ENCODE assay signal across 15 mouse cellular contexts in genomic region chr12:113214972-113215666, GRCm38 (mm10). TPM values are rescaled to one million over a fixed set of nuclear protein-coding genes. Genes with fewer than 3 reads are reported as not detected.
"Had no signal": no experiment of that assay in that cellular context is flagged by ENCODE, and none has a peak within 500 bp of the region (broad histone marks: within the 10 kb centered on the region; RNA-seq: fewer than 3 reads in every experiment).

No protein-coding gene starts in this region.

- H3K36me3 ChIP-seq: heart, embryonic 10.5 days; heart, embryonic 12.5 days; hindbrain, embryonic 12.5 days; intestine, embryonic 15.5 days; limb, embryonic 10.5 days; limb, embryonic 12.5 days; liver, embryonic 13.5 days had no signal

- H3K4me2 ChIP-seq: heart, embryonic 12.5 days; hindbrain, embryonic 12.5 days; hindbrain, embryonic 14.5 days; intestine, embryonic 15.5 days; limb, embryonic 12.5 days; liver, embryonic 11.5 days; liver, embryonic 13.5 days had no signal

- ATAC-seq: inflammation-experienced regulatory T-cells, adult 6 months had no signal

- H3K9ac ChIP-seq: heart, embryonic 12.5 days; hindbrain, embryonic 12.5 days; hindbrain, embryonic 14.5 days; intestine, embryonic 15.5 days; limb, embryonic 12.5 days; liver, embryonic 13.5 days had no signal

- H3K27ac ChIP-seq: heart, embryonic 10.5 days; hindbrain, embryonic 12.5 days; hindbrain, embryonic 14.5 days; intestine, embryonic 15.5 days; left cerebral cortex, adult 2 months; limb, embryonic 10.5 days; limb, embryonic 12.5 days; liver, embryonic 13.5 days had no signal

- H3K27me3 ChIP-seq: hindbrain, embryonic 12.5 days; intestine, embryonic 15.5 days; limb, embryonic 12.5 days; liver, embryonic 13.5 days had no signal

- H3K9me3 ChIP-seq: heart, embryonic 10.5 days; heart, embryonic 12.5 days; hindbrain, embryonic 12.5 days; intestine, embryonic 15.5 days; limb, embryonic 10.5 days; limb, embryonic 12.5 days; liver, embryonic 13.5 days had no signal

- H3K4me3 ChIP-seq: heart, embryonic 10.5 days; heart, embryonic 12.5 days; hindbrain, embryonic 12.5 days; intestine, embryonic 15.5 days; left cerebral cortex, adult 2 months; limb, embryonic 10.5 days; limb, embryonic 12.5 days; liver, embryonic 13.5 days had no signal

- H3K4me1 ChIP-seq: heart, embryonic 10.5 days; heart, embryonic 12.5 days; hindbrain, embryonic 12.5 days; intestine, embryonic 15.5 days; limb, embryonic 10.5 days; limb, embryonic 12.5 days; liver, embryonic 13.5 days had no signal

RNA-seq across cellular contexts. Expression of gene Tmem121, which starts 29.4 kb away (rescaled TPM):
- total RNA-seq: gastrocnemius, adult 8-10 months; heart, adult 18-20 months; heart, postnatal 36 days had no signal

RNA-seq across cellular contexts. Expression of gene Tedc1, which starts 58.9 kb away (rescaled TPM):
- total RNA-seq: gastrocnemius, adult 18-20 months had no signal
